Mouse (Mus musculus) heart, adult 2 months (tissue): ENCODE measurements around the gene Umad1. TPM values are rescaled to one million over a fixed set of nuclear protein-coding genes. Genes with fewer than 3 reads are reported as not detected.

Source experiments
- DNase-seq, 2 experiments: peaks; one replicate each; pipeline ENCODE4 v3.0.0; 2021
- H3K27ac ChIP-seq: fragments of 200-600 bp; 2 replicates; pipeline ENCODE4 v1.8.1; 2022
- H3K27me3 ChIP-seq: fragments of 200-500 bp; 2 replicates; pipeline ENCODE4 v1.6.1; 2012; ENCODE audit warnings: mild to moderate bottlenecking, low read length, inconsistent platforms, mixed read lengths; ENCODE audit not compliant: control insufficient read depth, insufficient read depth
- H3K36me3 ChIP-seq: fragments of 200-500 bp; 2 replicates; pipeline ENCODE4 v1.6.1; 2012; ENCODE audit warnings: low read length, inconsistent platforms; ENCODE audit not compliant: control insufficient read depth, insufficient read depth
- H3K4me1 ChIP-seq: fragments of 200-500 bp; 2 replicates; pipeline ENCODE4 v1.6.1; 2011; ENCODE audit warnings: low read length; ENCODE audit not compliant: control insufficient read depth, insufficient read depth
- H3K4me3 ChIP-seq: fragments of 200-600 bp; 2 replicates; pipeline ENCODE4 v1.8.1; 2022
- H3K79me2 ChIP-seq: fragments of 200-500 bp; replicated peaks from 2 replicates; pipeline ENCODE4 v1.6.1; 2012; ENCODE audit warnings: mild to moderate bottlenecking, inconsistent platforms, low read length, moderate library complexity, mixed read lengths; ENCODE audit not compliant: control insufficient read depth, insufficient read depth
- H3K9ac ChIP-seq: fragments of 200-500 bp; 2 replicates; pipeline ENCODE4 v1.6.1; 2012; ENCODE audit warnings: low read depth, mild to moderate bottlenecking, control low read depth, inconsistent platforms, low read length, mixed read lengths
- CTCF ChIP-seq: fragments of 200-600 bp; IDR thresholded peaks from 2 replicates; pipeline ENCODE4 v1.8.1; 2022; ENCODE audit warnings: antibody characterized with exemption, mild to moderate bottlenecking, moderate library complexity
- EP300 ChIP-seq: fragments of 200-500 bp; IDR thresholded peaks from 2 replicates; pipeline ENCODE4 v1.6.1; 2011; ENCODE audit warnings: low read depth, low read length, control low read depth; ENCODE audit not compliant: insufficient read depth
- POLR2A ChIP-seq: fragments of 200-500 bp; IDR thresholded peaks from 2 replicates; pipeline ENCODE4 v1.6.1; 2011; ENCODE audit warnings: mild to moderate bottlenecking, low read depth, low read length, control low read depth; ENCODE audit not compliant: insufficient read depth
- WGBS: fragments of 180-500 bp; shearing (Covaris S2); methylation state at CpG from one replicate; pipeline ENCODE4 v1.1.7; 2018; 5-methylcytosine and 5-hydroxymethylcytosine counted together
- intact Hi-C: fragments of 180-260 bp; cut with DNase I; formaldehyde crosslinking; loops from one replicate; pipeline ENCODE4 v1.15.1; 2025
- polyA plus RNA-seq: library from polyadenylated mRNA; depleted of rRNA; stranded (reverse); fragments of >200 nt; gene quantifications from 2 replicates; pipeline ENCODE4 v1.2.3, GENCODE M21; 2012
- total RNA-seq, 2 experiments: library from RNA; stranded (reverse); gene quantifications; 2 replicates each; pipeline ENCODE4 v1.2.3; 2021

The Umad1 gene
- total and polyA plus RNA-seq, 3 experiments, result 7.3 to 14.0 (median 12.5) TPM

DNA sequence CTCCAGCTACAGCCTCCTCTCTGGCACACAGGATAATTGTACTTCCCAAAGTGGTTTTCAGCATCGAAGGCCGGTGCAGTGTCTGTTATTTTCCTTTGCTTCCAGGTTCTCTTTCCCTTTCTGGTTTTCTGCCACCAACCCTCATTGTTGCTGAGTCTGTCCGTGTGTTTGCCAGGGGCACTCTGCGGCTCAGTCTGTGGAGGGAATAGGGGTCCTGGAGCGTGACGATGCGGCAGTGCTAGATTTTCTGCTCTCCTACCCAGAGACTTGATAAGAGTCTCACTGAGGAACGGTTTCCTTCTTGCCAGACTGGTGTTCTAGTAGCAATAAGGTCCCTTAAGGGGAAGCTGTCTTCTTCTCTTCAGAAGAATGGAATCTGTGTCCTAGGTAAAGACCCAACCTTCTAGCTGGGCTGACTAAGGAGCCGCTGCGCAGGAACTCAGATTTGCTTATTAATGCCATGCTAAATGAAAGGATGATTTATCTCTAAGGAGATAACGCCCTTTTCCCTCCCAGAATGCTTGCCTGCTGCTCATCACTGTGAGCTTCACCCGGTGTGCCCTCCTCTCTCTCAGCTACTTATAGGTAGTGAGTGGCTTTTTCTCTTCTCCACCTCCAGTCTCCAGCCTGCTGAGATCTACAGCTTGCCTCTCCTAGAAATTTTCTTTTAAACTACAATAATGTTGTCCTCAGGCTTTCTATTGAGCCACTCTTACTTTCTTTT is 105.1 kb downstream of the Umad1 start:
- intact Hi-C loops, result no loop called here
- Histone ChIP-seq H3K4me1 (no peaks in the 10 kb centered on the region), H3K27ac (no peak overlapping the region), H3K27me3 (no peaks in the 10 kb centered on the region), H3K4me3 (no peak overlapping the region), H3K9ac (no peak overlapping the region), H3K79me2 (no peaks in the 10 kb centered on the region), H3K36me3 (no peaks in the 10 kb centered on the region)
- 77% methylated on average over 12 of the region's 12 CpGs for WGBS
- no peak for DNase-seq
- TF ChIP-seq POLR2A (no peak), CTCF (no peak), EP300 (no peak)

DNA sequence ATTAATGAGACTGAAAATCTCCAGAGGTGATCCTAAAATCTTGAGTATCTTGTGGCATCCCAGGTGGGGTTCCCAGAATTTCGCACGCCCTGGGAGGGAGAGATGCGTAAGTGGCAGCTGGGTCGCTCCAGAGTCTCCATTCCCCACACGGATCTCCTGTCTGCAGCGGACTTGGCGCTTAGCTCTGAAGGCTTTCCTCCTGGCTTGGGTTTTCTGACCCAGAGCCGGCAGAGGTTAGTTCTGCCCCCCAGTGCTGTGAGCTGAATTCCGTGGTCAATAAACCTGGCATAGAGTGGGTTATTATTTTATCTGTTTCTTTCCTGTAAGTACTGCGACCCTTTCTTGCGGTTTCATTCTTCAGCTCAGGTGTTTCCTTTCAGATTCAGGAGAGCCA is 105.7 kb downstream of the Umad1 start:
- no peak overlapping the region for H3K27ac ChIP-seq
- H3K36me3 ChIP-seq, result no peaks in the 10 kb centered on the region
- H3K9ac ChIP-seq, result no peak overlapping the region
- TF ChIP-seq CTCF, result no peak
- no peak for TF ChIP-seq EP300
- no peak for TF ChIP-seq POLR2A
- intact Hi-C loops, result no loop called here
- DNase-seq, result no peak
- H3K79me2 ChIP-seq, result no peaks in the 10 kb centered on the region
- no peaks in the 10 kb centered on the region for H3K4me1 ChIP-seq
- no peaks in the 10 kb centered on the region for H3K27me3 ChIP-seq
- no peak overlapping the region for H3K4me3 ChIP-seq
- WGBS, result 88% methylated on average over 11 of the region's 11 CpGs

DNA sequence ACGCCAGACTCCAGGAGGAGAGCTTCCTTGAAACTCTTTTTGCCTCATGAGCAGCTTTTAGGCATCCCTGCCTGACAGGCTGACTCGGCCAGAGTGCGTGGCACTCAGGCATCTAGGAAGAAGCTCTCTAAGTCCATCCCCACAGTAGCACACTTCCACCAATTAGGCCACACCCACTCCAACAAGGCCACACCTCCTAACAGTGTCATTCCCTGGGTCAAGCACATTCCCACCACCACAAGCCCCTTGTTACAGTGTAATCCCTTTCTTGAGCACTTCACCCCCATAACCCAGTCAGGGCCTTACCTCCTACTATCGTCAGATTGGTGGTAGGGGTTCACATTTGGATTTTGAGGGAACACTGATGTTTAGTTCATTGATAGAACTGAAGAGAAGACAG is 108.6 kb downstream of the Umad1 start:
- no peak overlapping the region for H3K4me3 ChIP-seq

DNA sequence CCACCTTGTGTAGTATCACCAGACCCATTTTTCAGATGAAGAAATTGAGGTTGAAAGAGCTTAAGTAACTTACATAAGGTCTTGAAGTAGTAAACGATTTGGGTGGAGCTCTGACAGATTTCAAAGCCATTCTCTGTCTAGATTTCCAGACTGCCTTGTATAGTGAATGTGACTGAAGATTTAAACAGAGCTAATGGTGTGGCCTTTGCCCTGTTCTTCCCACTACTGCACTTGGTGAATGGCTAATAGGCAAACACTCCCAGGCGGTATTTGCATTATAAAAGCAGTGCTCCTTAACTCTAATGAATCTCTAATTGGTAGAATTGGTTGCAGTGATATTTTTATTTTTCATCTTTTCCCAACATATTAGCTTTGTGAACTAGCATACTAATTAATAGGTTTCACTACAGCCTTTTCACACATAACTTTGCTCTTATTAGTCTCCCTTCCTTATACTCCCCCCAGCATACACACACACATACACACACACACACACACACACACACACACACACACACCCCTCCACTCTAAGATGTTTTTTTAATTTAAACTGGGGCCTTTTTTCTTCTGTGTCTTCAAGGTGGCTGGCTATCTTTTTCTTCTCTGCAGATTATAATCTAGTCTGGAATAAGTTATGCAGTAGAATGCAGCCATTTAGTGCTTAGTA is 109.2 kb downstream of the Umad1 start:
- no peak overlapping the region for H3K27ac ChIP-seq
- no peaks in the 10 kb centered on the region for H3K27me3 ChIP-seq
- intact Hi-C loops, result no loop called here
- DNase-seq, result no peak
- TF ChIP-seq POLR2A, result no peak
- no peak for TF ChIP-seq CTCF
- TF ChIP-seq EP300, result no peak
- WGBS, result 90% methylated on average over 2 of the region's 2 CpGs
- H3K4me1 ChIP-seq, result no peaks in the 10 kb centered on the region; the same call in 1 of the 2 replicates
- H3K9ac ChIP-seq, result no peak overlapping the region
- H3K79me2 ChIP-seq, result no peaks in the 10 kb centered on the region
- H3K36me3 ChIP-seq, result no peaks in the 10 kb centered on the region
- no peak overlapping the region for H3K4me3 ChIP-seq

More for the DNA sequence above, 108.6 kb downstream of the Umad1 start:
- no peak for DNase-seq
- intact Hi-C loops, result no loop called here
- no peak for TF ChIP-seq CTCF
- no peak for TF ChIP-seq EP300
- no peak for TF ChIP-seq POLR2A
- no peak overlapping the region for H3K9ac ChIP-seq
- H3K36me3 ChIP-seq, result no peaks in the 10 kb centered on the region
- H3K79me2 ChIP-seq, result no peaks in the 10 kb centered on the region
- WGBS, result 97% methylated on average over 4 of the region's 4 CpGs
- H3K4me1 ChIP-seq, result no peaks in the 10 kb centered on the region; the same call in 1 of the 2 replicates
- H3K27ac ChIP-seq, result no peak overlapping the region
- no peaks in the 10 kb centered on the region for H3K27me3 ChIP-seq

DNA sequence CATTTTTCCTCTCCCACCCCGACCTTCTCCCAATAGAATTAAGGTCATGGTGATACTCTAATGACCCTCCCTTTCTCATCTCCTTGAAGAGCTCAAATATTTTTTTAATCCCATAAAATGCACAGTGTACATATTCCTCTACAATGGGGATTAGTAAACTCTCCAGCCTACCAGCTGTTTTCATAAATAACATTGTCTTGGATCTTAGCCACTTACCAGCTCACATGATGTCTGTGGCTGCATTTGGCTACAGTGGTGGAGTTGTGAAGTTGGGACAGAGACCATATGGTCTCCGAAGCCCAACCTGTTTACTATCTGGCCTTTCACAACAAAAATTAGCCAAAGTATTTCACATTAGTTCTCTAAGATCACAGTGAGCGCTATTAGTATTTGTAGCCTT is 111.5 kb downstream of the Umad1 start:
- Histone ChIP-seq H3K36me3 (no peaks in the 10 kb centered on the region), H3K4me3 (no peak overlapping the region), H3K79me2 (no peaks in the 10 kb centered on the region), H3K27me3 (no peaks in the 10 kb centered on the region), H3K4me1 (no peaks in the 10 kb centered on the region; the same call in 1 of the 2 replicates), H3K9ac (no peak overlapping the region), H3K27ac (no peak overlapping the region)
- no peak for TF ChIP-seq POLR2A
- no peak for TF ChIP-seq CTCF
- TF ChIP-seq EP300, result no peak
- DNase-seq, result no peak
- intact Hi-C loops, result no loop called here
- 57% methylated on average over 3 of the region's 3 CpGs for WGBS

DNA sequence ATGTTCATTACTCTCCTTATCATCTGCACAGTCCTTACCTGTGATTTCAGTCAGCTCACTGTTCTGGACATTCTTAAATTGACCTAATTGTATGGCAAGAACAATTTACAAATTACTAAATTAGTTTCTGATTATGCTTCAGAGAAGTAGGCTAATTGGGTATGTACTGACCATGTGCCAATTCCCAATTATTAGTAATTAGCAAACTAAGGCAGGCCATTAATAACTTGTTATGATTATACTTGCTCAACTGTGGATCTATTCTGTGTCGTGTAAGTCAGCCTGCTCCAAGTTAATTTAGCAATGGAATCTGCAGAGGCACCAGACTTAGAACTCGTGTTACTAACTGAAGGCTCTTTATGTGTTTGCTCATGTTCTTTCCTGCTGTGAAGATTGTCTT is 114.0 kb downstream of the Umad1 start:
- intact Hi-C loops, result no loop called here
- no peak for TF ChIP-seq CTCF
- no peak for TF ChIP-seq POLR2A
- TF ChIP-seq EP300, result no peak

More for the DNA sequence above, 114.0 kb downstream of the Umad1 start:
- Histone ChIP-seq H3K27ac (no peak overlapping the region), H3K79me2 (no peaks in the 10 kb centered on the region), H3K36me3 (no peaks in the 10 kb centered on the region), H3K4me3 (no peak overlapping the region), H3K9ac (no peak overlapping the region), H3K27me3 (no peaks in the 10 kb centered on the region), H3K4me1 (no peaks in the 10 kb centered on the region; the same call in 1 of the 2 replicates)
- DNase-seq, result no peak
- WGBS, result 78% methylated on average over 2 of the region's 2 CpGs
